Mouse (Mus musculus) liver, embryonic 12.5 days (tissue): Measurements from ENCODE around the gene Aip. TPM values are rescaled to one million over a fixed set of nuclear protein-coding genes. Genes with fewer than 3 reads are reported as not detected.
"Not testable (repeated sequence)": the region's sequence is repeated elsewhere in the genome, so short reads cannot be mapped to it uniquely, and the experiment has no call there.

Experiments used
- ATAC-seq: fragments of 200-750 bp; cut with Nextera tagmentation; 2 replicates; pipeline ENCODE4 v1.8.0; 2017; ENCODE audit warnings: moderate number of reproducible peaks, mild to moderate bottlenecking, moderate library complexity
- H3K27ac ChIP-seq: fragments of 300-500 bp; sonication (generic); 2 replicates; pipeline ENCODE4 v1.5.1; 2016; ENCODE audit warnings: mild to moderate bottlenecking
- H3K27me3 ChIP-seq: fragments of 300-500 bp; sonication (generic); replicated peaks from 2 replicates; pipeline ENCODE4 v1.6.1; 2016; ENCODE audit warnings: mild to moderate bottlenecking, moderate library complexity
- H3K36me3 ChIP-seq: fragments of 300-500 bp; sonication (generic); 2 replicates; pipeline ENCODE4 v1.6.1; 2016; ENCODE audit warnings: mild to moderate bottlenecking, moderate library complexity
- H3K4me1 ChIP-seq: fragments of 300-500 bp; sonication (generic); 2 replicates; pipeline ENCODE4 v1.6.1; 2016
- H3K4me2 ChIP-seq: fragments of 300-500 bp; sonication (generic); 2 replicates; pipeline ENCODE4 v1.6.1; 2016; ENCODE audit warnings: mild to moderate bottlenecking, moderate library complexity
- H3K4me3 ChIP-seq: fragments of 300-500 bp; sonication (generic); 2 replicates; pipeline ENCODE4 v1.5.1; 2016; ENCODE audit warnings: mild to moderate bottlenecking, moderate library complexity
- H3K9ac ChIP-seq: fragments of 300-500 bp; sonication (generic); 2 replicates; pipeline ENCODE4 v1.6.1; 2016; ENCODE audit warnings: mild to moderate bottlenecking, moderate library complexity
- H3K9me3 ChIP-seq: fragments of 300-500 bp; sonication (generic); replicated peaks from 2 replicates; pipeline ENCODE4 v1.6.1; 2016; ENCODE audit warnings: mild to moderate bottlenecking, moderate library complexity
- WGBS: fragments of 180-500 bp; shearing (Covaris S2); methylation state at CpG from one replicate; pipeline ENCODE4 v1.1.7; 2016; ENCODE audit not compliant: insufficient replicate concordance; 5-methylcytosine and 5-hydroxymethylcytosine counted together
- polyA plus RNA-seq: library from polyadenylated mRNA; unstranded; fragments of >200 nt; fragmentation: Nextera tagmentation; extraction: Ambion mirVana; gene quantifications from 2 replicates; pipeline ENCODE4 v1.2.1, GENCODE M21; 2016

Aip gene
- polyA plus RNA-seq, 1 experiment from 2014 or later = 43.6 TPM

DNA sequence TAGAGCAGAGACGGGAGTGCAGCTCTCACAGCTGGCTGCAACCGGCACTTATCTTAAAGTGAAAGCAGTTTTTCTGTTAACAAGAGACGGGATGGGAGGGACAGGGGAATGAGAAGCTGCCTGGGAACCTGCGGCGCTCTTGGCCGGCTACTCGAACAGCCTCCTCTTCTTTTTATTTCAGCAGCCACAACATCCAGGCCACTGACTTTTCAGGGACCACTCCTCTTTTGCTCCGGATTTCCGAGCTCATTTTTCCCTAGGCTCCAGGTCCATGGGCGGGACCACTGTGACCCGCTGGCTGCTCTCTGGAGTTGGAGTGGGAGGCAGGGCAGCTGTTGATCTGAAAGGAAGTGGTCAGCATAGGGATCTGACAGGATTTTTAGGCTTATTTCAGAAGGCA lies 61.2 kb downstream of the Aip start:
- H3K36me3 ChIP-seq, H3K9ac ChIP-seq, H3K27ac ChIP-seq, H3K9me3 ChIP-seq, H3K4me3 ChIP-seq, ATAC-seq, H3K4me2 ChIP-seq: not testable (repeated sequence)
- Histone ChIP-seq H3K4me1 (peaks cover 23% of the 10 kb centered on the region), H3K27me3 (0 out of 2 replicates have a peak, but pooled peaks cover 11% of the 10 kb centered on the region)
- 19% methylated on average over 7 of the region's 11 CpGs for WGBS

Other genes with a start within 250 kb of the Aip start
- gene Tcirg1, start 218.7 kb downstream of the Aip start, polyA plus RNA-seq = 24.7 and 26.1 TPM in 2 replicates
- 197 and 218 TPM in 2 replicates for gene Ndufs8, start 213.1 kb downstream of the Aip start, polyA plus RNA-seq
- gene Aldh3b1, start 196.1 kb downstream of the Aip start, polyA plus RNA-seq = 1.8 and 1.9 TPM in 2 replicates
- 14.3 and 15.3 TPM in 2 replicates for gene Unc93b1, start 190.7 kb downstream of the Aip start, polyA plus RNA-seq
- gene Aldh3b3, start 167.2 kb downstream of the Aip start, polyA plus RNA-seq = 0.04 TPM in 1 of 2 replicates, not detected in the other
- 0.14 and 0.22 TPM in 2 replicates for gene Aldh3b2, start 153.5 kb downstream of the Aip start, polyA plus RNA-seq
- gene Acy3, start 139.3 kb downstream of the Aip start, polyA plus RNA-seq = 9.1 and 10.0 TPM in 2 replicates
- gene Tbx10, start 133.1 kb downstream of the Aip start, polyA plus RNA-seq = 1.2 and 1.3 TPM in 2 replicates
- 18.6 and 21.0 TPM in 2 replicates for gene Nudt8, start 125.3 kb downstream of the Aip start, polyA plus RNA-seq
- gene Gm49405, start 125.2 kb downstream of the Aip start, polyA plus RNA-seq = 0.85 and 1.1 TPM in 2 replicates
- 1.3 and 1.5 TPM in 2 replicates for gene Doc2g, start 122.5 kb downstream of the Aip start, polyA plus RNA-seq
- gene Ndufv1, start 113.1 kb downstream of the Aip start, polyA plus RNA-seq = 186 and 187 TPM in 2 replicates
- 583 and 622 TPM in 2 replicates for gene Gstp1, start 87.9 kb downstream of the Aip start, polyA plus RNA-seq
- gene Gstp2, start 79.8 kb downstream of the Aip start, polyA plus RNA-seq = 6.2 and 7.3 TPM in 2 replicates
- gene Gstp3, start 66.3 kb downstream of the Aip start, polyA plus RNA-seq = 15.0 and 18.5 TPM in 2 replicates
- 0.37 and 0.53 TPM in 2 replicates for gene Cabp2, start 44.3 kb downstream of the Aip start, polyA plus RNA-seq
- gene Cdk2ap2, start 28.7 kb downstream of the Aip start, polyA plus RNA-seq = 93.2 and 101 TPM in 2 replicates
- 4.8 and 5.0 TPM in 2 replicates for gene Pitpnm1, start 25.9 kb downstream of the Aip start, polyA plus RNA-seq
- not detected in 2 replicates for gene Gpr152, start 13.9 kb upstream of the Aip start, polyA plus RNA-seq
- 0.06 and 0.07 TPM in 2 replicates for gene Cabp4, start 18.2 kb upstream of the Aip start, polyA plus RNA-seq
- gene Coro1b, start 22.8 kb upstream of the Aip start, polyA plus RNA-seq = 86.5 and 86.9 TPM in 2 replicates
- gene Ptprcap, start 27.7 kb upstream of the Aip start, polyA plus RNA-seq = 24.3 and 26.2 TPM in 2 replicates
- gene Rps6kb2, start 37.5 kb upstream of the Aip start, polyA plus RNA-seq = 39.1 and 39.4 TPM in 2 replicates
- gene Carns1, start 49.6 kb upstream of the Aip start, polyA plus RNA-seq = 0.93 and 1.3 TPM in 2 replicates
- 4.3 and 4.9 TPM in 2 replicates for gene Tbc1d10c, start 65.4 kb upstream of the Aip start, polyA plus RNA-seq
- gene Ppp1ca, start 66.2 kb upstream of the Aip start, polyA plus RNA-seq = 572 and 577 TPM in 2 replicates
- gene Rad9a, start 75.8 kb upstream of the Aip start, polyA plus RNA-seq = 26.5 and 26.8 TPM in 2 replicates
- 0.73 and 1.3 TPM in 2 replicates for gene Clcf1, start 88.4 kb upstream of the Aip start, polyA plus RNA-seq
- gene AC109138.7, start 88.5 kb upstream of the Aip start, polyA plus RNA-seq = not detected in 2 replicates
- 12.8 and 13.2 TPM in 2 replicates for gene Pold4, start 106.0 kb upstream of the Aip start, polyA plus RNA-seq
- gene Ssh3, start 143.3 kb upstream of the Aip start, polyA plus RNA-seq = 2.2 and 2.6 TPM in 2 replicates
- 0.99 and 1.4 TPM in 2 replicates for gene Ankrd13d, start 157.3 kb upstream of the Aip start, polyA plus RNA-seq
- 15.7 and 17.9 TPM in 2 replicates for gene Grk2, start 180.4 kb upstream of the Aip start, polyA plus RNA-seq